Mouse (Mus musculus): ENCODE measurements at regions not wholly inside any gene's neighbourhood (a gene's known extent, or its start where the extent isn't known, plus 50 kb on each side); places are given as distances from the start of the nearest gene placed in this dataset.

DNA sequence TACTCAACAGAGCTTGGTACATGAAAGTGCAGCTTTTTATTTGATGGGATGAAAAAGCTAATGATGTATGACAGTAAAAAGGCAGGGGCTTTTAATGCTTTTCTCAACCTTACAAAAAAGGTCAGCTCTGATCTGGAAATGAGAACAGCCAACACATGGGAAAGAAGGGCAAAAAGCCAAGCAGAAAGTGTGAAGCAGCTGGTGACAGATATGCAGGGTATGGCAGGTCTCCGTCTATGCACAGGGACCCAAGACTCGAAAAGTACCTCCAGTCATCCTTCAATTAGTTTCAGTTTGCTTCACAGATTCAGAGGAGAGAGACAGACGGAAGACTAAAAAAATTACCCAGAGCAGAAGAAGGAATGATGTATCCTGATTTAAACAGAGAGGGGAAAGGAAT is 732.9 kb upstream of the Gm8797 start:
- Histone ChIP-seq H3K4me1 (replicated peaks; ENCODE audit: control insufficient read depth, insufficient read depth, low read length) (no peaks in the 10 kb centered on the region), H3K36me3 (replicated peaks; ENCODE audit: control insufficient read depth, insufficient read depth) (no peaks in the 10 kb centered on the region), H3K4me2 (replicated peaks) (no peak overlapping the region), H3K4me3 (replicated peaks; ENCODE audit: low read length) (no peak overlapping the region), H3K9me3 (ENCODE audit: control insufficient read depth, low read length) (no peaks in the 10 kb centered on the region), H3K27me3 (ENCODE audit: control insufficient read depth, insufficient read depth, low read length) (no peaks in the 10 kb centered on the region), H3K27ac (no peak overlapping the region), H3K9ac (no peak overlapping the region)
- ATAC-seq (ENCODE audit: low FRiP score) (no peak), DNase-seq (ENCODE audit: low spot score) (no peak)
- WGBS = 76% methylated on average over 3 of the region's 3 CpGs

Measured in hindbrain, embryonic 14.5 days (tissue).